Mouse (Mus musculus): ENCODE data around the gene Tdrd6.

- TF ChIP-seq TAL1 (IDR thresholded peaks at IDR 0.05; ENCODE audit: low read length) = no peak
- TF ChIP-seq GATA1 (IDR thresholded peaks at IDR 0.05; ENCODE audit: low read length) = no peak
These were observed 62.5 kb downstream of the Tdrd6 start for GRCm38 (mm10) chr17:43567593-43567991.

All from erythroblast, embryonic 14.5 days (primary cell).